Mouse (Mus musculus): ENCODE results near the gene Igfbp5. TPM values are rescaled to one million over a fixed set of nuclear protein-coding genes. Genes with fewer than 3 reads are reported as not detected.

Gene Igfbp5
- polyA plus RNA-seq, 1 experiment from 2014 or later = 87.4 TPM

- Histone ChIP-seq H3K27me3 (replicated peaks; ENCODE audit: low read depth, poor library complexity, severe bottlenecking) (0 out of 2 replicates have a peak, but pooled peaks cover 2% of the 10 kb centered on the region), H3K36me3 (replicated peaks) (no peaks in the 10 kb centered on the region), H3K4me3 (peak overlapping the region; percentile 8; the same call in 1 of the 2 replicates), H3K9me3 (peaks cover 3% of the 10 kb centered on the region), H3K27ac (replicated peaks) (peak overlapping the region; percentile 87), H3K4me1 (peaks cover 39% of the 10 kb centered on the region)
- DNase-seq (ENCODE audit: low spot score) = peak; percentile 64
- 4% methylated on average over 6 of the region's 6 CpGs for WGBS
These were observed 60.9 kb downstream of the Igfbp5 start for GRCm38 (mm10) chr1:72813639-72814403.

- peaks cover 36% of the 10 kb centered on the region for H3K4me1 ChIP-seq
- H3K27me3 ChIP-seq (replicated peaks; ENCODE audit: low read depth, poor library complexity, severe bottlenecking) = no peaks in the 10 kb centered on the region
- H3K27ac ChIP-seq (replicated peaks) = peak overlapping the region; percentile 87
- WGBS = 28% methylated on average over 5 of the region's 5 CpGs
- no peaks in the 10 kb centered on the region for H3K36me3 ChIP-seq (replicated peaks)
- peak overlapping the region; percentile 8; the same call in 1 of the 2 replicates for H3K4me3 ChIP-seq
- DNase-seq (ENCODE audit: low spot score) = no peak
- H3K9me3 ChIP-seq = peaks cover 3% of the 10 kb centered on the region
These were observed 61.5 kb downstream of the Igfbp5 start for GRCm38 (mm10) chr1:72813089-72813638.

- H3K27ac ChIP-seq (replicated peaks) = no peak overlapping the region
- WGBS = 93% methylated on average over 3 of the region's 3 CpGs
- H3K9me3 ChIP-seq = peaks cover 3% of the 10 kb centered on the region
- DNase-seq (ENCODE audit: low spot score) = no peak
- H3K27me3 ChIP-seq (replicated peaks; ENCODE audit: low read depth, poor library complexity, severe bottlenecking) = no peaks in the 10 kb centered on the region
- no peaks in the 10 kb centered on the region for H3K36me3 ChIP-seq (replicated peaks)
- H3K4me1 ChIP-seq = peaks cover 45% of the 10 kb centered on the region
- no peak overlapping the region for H3K4me3 ChIP-seq
These were observed 63.6 kb downstream of the Igfbp5 start for GRCm38 (mm10) chr1:72811061-72811460.

- Histone ChIP-seq H3K9me3 (peaks cover 3% of the 10 kb centered on the region), H3K36me3 (replicated peaks) (no peaks in the 10 kb centered on the region), H3K4me3 (no peak overlapping the region), H3K4me1 (peaks cover 48% of the 10 kb centered on the region), H3K27ac (replicated peaks) (no peak overlapping the region), H3K27me3 (replicated peaks; ENCODE audit: low read depth, poor library complexity, severe bottlenecking) (no peaks in the 10 kb centered on the region)
- DNase-seq (ENCODE audit: low spot score) = no peak
- 93% methylated on average over 7 of the region's 7 CpGs for WGBS
These were observed 64.6 kb downstream of the Igfbp5 start for GRCm38 (mm10) chr1:72809951-72810675.

GRCm38 (mm10) chr1:72809304-72809703, 65.4 kb downstream of the Igfbp5 start:
- WGBS = 94% methylated on average over 7 of the region's 7 CpGs
- H3K27ac ChIP-seq (replicated peaks) = no peak overlapping the region; the same call in 1 of the 2 replicates
- H3K4me3 ChIP-seq = no peak overlapping the region
- H3K4me1 ChIP-seq = peaks cover 46% of the 10 kb centered on the region
- no peaks in the 10 kb centered on the region for H3K36me3 ChIP-seq (replicated peaks)
- peaks cover 3% of the 10 kb centered on the region for H3K9me3 ChIP-seq
- DNase-seq (ENCODE audit: low spot score) = no peak
- H3K27me3 ChIP-seq (replicated peaks; ENCODE audit: low read depth, poor library complexity, severe bottlenecking) = no peaks in the 10 kb centered on the region

Other genes starting within 250 kb of the Igfbp5 start
- not detected in 2 replicates for gene Ankar, start 174.3 kb downstream of the Igfbp5 start, polyA plus RNA-seq (2016; fragmentation: Nextera tagmentation; extraction: Ambion mirVana)
- gene Rpl37a, start 163.6 kb downstream of the Igfbp5 start, polyA plus RNA-seq (2016; fragmentation: Nextera tagmentation; extraction: Ambion mirVana) = 1,442 and 1,468 TPM in 2 replicates
- 474 and 479 TPM in 2 replicates for gene Igfbp2, start 50.4 kb downstream of the Igfbp5 start, polyA plus RNA-seq (2016; fragmentation: Nextera tagmentation; extraction: Ambion mirVana)
- not detected in 2 replicates for gene Tnp1, start 141.0 kb upstream of the Igfbp5 start, polyA plus RNA-seq (2016; fragmentation: Nextera tagmentation; extraction: Ambion mirVana)